Mouse (Mus musculus): ENCODE measurements around the gene Rcor3.

The Rcor3 gene

GRCm38 (mm10) chr1:192070618-192071051, 67.2 kb downstream of the Rcor3 start:
- peak in 1 of 2 experiments; percentile 45 for DNase-seq (ENCODE audit: low spot score in 2 of 2)

DNA sequence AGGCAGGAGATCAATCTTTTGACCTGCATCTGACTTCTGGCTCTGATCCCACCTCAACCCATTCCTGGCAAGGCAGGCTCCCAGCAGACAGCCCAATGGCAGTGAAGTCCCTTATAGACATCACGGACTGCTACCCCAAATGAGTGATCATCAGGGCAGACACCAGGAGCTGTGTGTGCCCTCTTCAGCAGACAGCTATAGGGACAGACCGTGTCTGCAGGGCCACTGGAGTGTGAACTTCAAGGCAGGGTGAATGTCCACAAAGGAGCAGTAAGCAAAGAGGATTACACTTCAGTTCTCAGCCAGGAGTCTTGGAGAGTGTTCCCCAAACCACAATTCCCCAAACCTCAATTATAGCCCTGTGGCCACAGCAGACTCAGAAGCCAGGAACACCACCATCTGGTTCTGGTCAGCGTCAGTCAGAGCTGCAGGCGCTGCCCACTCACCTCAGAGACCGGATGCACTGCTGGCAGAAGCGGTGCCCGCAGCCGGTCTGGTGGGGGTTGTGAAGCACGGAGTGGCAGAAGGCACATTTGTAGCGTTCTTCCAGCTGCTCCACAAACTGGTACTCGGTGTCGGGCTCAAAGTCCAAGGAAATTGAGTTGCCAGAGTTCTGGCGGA, 67.8 kb downstream of the Rcor3 start:
- no peak for DNase-seq (ENCODE audit: low spot score in 2 of 2)

DNA sequence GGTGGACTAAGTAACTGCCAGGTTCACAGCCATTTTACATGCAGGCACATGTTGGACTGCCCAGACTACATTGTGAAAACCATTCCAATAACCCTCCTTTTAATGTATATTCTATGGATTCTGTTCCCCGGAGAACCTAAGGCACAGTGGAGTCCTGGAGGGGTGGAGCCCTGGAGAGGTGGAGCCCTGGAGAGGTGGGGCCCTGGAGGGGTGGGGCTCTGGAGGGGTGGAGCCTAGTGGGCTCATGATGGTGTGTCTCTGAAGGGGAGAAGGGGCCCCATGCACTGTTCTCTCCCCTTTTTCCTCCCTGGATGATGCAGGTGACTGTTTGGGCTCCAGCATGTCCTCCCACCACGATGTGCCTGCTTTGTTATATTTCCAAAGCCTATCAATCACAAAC, 69.7 kb downstream of the Rcor3 start:
- no peak for DNase-seq (ENCODE audit: low spot score in 2 of 2)

- no peak for DNase-seq (ENCODE audit: low spot score in 2 of 2)
These were observed 70.9 kb downstream of the Rcor3 start for GRCm38 (mm10) chr1:192066956-192067355.

- DNase-seq (ENCODE audit: low spot score in 2 of 2) = no peak
These were observed 74.5 kb downstream of the Rcor3 start for GRCm38 (mm10) chr1:192063209-192063946.

GRCm38 (mm10) chr1:192062682-192063081, 75.2 kb downstream of the Rcor3 start:
- no peak for DNase-seq (ENCODE audit: low spot score in 2 of 2)

GRCm38 (mm10) chr1:192061666-192062306, 76.1 kb downstream of the Rcor3 start:
- DNase-seq (ENCODE audit: low spot score in 2 of 2) = peak in 1 of 2 experiments; percentile 45

- no peak for DNase-seq (ENCODE audit: low spot score in 2 of 2)
These were observed 79.0 kb downstream of the Rcor3 start for GRCm38 (mm10) chr1:192058911-192059310.

- DNase-seq (ENCODE audit: low spot score in 2 of 2) = no peak
These were observed 84.1 kb downstream of the Rcor3 start for GRCm38 (mm10) chr1:192053726-192054125.

DNA sequence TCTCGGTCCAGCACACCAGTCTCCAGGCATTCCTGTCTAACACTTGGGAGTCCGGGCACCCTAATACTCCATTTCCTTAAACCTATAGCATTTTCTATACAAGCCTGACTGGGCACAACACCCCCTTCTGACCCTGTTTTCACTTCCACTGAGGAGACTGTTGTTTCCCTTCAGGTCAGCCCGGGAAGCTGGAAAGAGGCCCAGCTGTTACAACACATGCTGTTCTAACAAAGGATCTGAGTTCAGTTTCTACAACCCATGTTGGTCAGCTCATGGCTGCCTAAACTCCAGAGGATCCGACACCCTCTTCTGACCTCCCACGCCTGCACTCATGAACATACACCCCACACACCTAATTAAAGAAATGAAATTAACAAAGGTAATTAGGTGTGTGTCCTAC, 84.9 kb downstream of the Rcor3 start:
- no peak for DNase-seq (ENCODE audit: low spot score in 2 of 2)

- DNase-seq (ENCODE audit: low spot score in 2 of 2) = no peak
These were observed 85.4 kb downstream of the Rcor3 start for GRCm38 (mm10) chr1:192052461-192052860.
